Mouse (Mus musculus) G1E (cell line): ENCODE data around the gene Cep57l1. TPM values are rescaled to one million over a fixed set of nuclear protein-coding genes. Genes with fewer than 3 reads are reported as not detected.

Experiments
- ATAC-seq: 2 replicates; pipeline ENCODE4 v1.8.0; 2016; ENCODE audit warnings: mild to moderate bottlenecking; ENCODE audit not compliant: insufficient number of reproducible peaks, poor library complexity, low FRiP score, severe bottlenecking; ENCODE audit errors: extremely low read depth
- DNase-seq: peaks from one replicate; pipeline ENCODE4 v3.0.0; 2012; ENCODE audit warnings: low spot score
- H3K27me3 ChIP-seq: 2 replicates; pipeline ENCODE4 v1.6.1; 2012; ENCODE audit warnings: mild to moderate bottlenecking, low read length, inconsistent platforms; ENCODE audit not compliant: insufficient read depth
- H3K36me3 ChIP-seq: replicated peaks from 2 replicates; pipeline ENCODE3; 2012; ENCODE audit warnings: mild to moderate bottlenecking, inconsistent platforms
- H3K4me1 ChIP-seq: 2 replicates; pipeline ENCODE4 v1.6.1; 2012; ENCODE audit warnings: low read depth, low read length, inconsistent platforms, mixed read lengths; ENCODE audit not compliant: insufficient read depth
- H3K4me3 ChIP-seq: 2 replicates; pipeline ENCODE4 v1.5.1; 2012; ENCODE audit warnings: low read depth, mild to moderate bottlenecking, inconsistent platforms, low read length, moderate library complexity, mixed read lengths
- H3K9me3 ChIP-seq: replicated peaks from 2 replicates; pipeline ENCODE4 v1.6.1; 2012; ENCODE audit warnings: inconsistent platforms
- CTCF ChIP-seq: IDR thresholded peaks from 2 replicates; pipeline ENCODE4 v1.5.1; 2012; ENCODE audit warnings: low read depth, low read length, inconsistent platforms, mixed read lengths
- GATA1 ChIP-seq: IDR thresholded peaks from 2 replicates; pipeline ENCODE4 v1.6.1; 2012; ENCODE audit warnings: borderline replicate concordance, low read length, inconsistent platforms, mixed read lengths
- GATA2 ChIP-seq: IDR thresholded peaks from 2 replicates; pipeline ENCODE4 v1.6.1; 2012; ENCODE audit warnings: low read depth, low read length, inconsistent platforms, borderline replicate concordance
- POLR2AphosphoS5 ChIP-seq: IDR thresholded peaks from 2 replicates; pipeline ENCODE4 v1.6.1; 2012; ENCODE audit warnings: low read depth, low read length, inconsistent platforms; ENCODE audit not compliant: insufficient replicate concordance
- TAL1 ChIP-seq: conservative IDR thresholded peaks from 2 replicates; pipeline ENCODE4 v1.6.1; 2012; ENCODE audit warnings: low read depth, low read length, inconsistent platforms, mixed read lengths
- polyA plus RNA-seq: library from polyadenylated mRNA; stranded (reverse); fragments of >175 nt; gene quantifications from 2 replicates; pipeline ENCODE4 v1.2.3, GENCODE M21; 2012
- total RNA-seq, 2 experiments: library from RNA; stranded (forward) in 1 of 2; stranded (reverse) in 1 of 2; fragments of 200-1000 nt in 1 of 2; fragments of >200 nt in 1 of 2; fragmentation: Nextera tagmentation in 1 of 2; gene quantifications; 2 replicates each; pipeline ENCODE4 v1.2.3; 2014 to 2017

Cep57l1 gene
- total and polyA plus RNA-seq, 3 experiments: 2.5 to 90.5 (median 38.4) TPM

- ATAC-seq (peak; percentile 28; the same call in 1 of the 2 replicates), DNase-seq (peak; percentile 39)
- Histone ChIP-seq H3K4me3 (no peak overlapping the region), H3K27me3 (no peaks in the 10 kb centered on the region), H3K4me1 (peaks cover 42% of the 10 kb centered on the region), H3K9me3 (no peaks in the 10 kb centered on the region), H3K36me3 (no peaks in the 10 kb centered on the region)
- no peak for TF ChIP-seq GATA1
- TF ChIP-seq CTCF: peak; percentile 48
These were observed 21.3 kb upstream of the Cep57l1 start for GRCm38 (mm10) chr10:41830851-41831522.

- Histone ChIP-seq H3K4me3 (no peak overlapping the region), H3K36me3 (no peaks in the 10 kb centered on the region), H3K27me3 (no peaks in the 10 kb centered on the region), H3K4me1 (peaks cover 44% of the 10 kb centered on the region), H3K9me3 (no peaks in the 10 kb centered on the region)
- ATAC-seq: no peak
- no peak for DNase-seq
- no peak for TF ChIP-seq GATA2
- no peak for TF ChIP-seq POLR2AphosphoS5
- no peak for TF ChIP-seq GATA1
- no peak for TF ChIP-seq CTCF
- TF ChIP-seq TAL1: no peak
These were observed 20.8 kb upstream of the Cep57l1 start for GRCm38 (mm10) chr10:41830445-41830844.

DNA sequence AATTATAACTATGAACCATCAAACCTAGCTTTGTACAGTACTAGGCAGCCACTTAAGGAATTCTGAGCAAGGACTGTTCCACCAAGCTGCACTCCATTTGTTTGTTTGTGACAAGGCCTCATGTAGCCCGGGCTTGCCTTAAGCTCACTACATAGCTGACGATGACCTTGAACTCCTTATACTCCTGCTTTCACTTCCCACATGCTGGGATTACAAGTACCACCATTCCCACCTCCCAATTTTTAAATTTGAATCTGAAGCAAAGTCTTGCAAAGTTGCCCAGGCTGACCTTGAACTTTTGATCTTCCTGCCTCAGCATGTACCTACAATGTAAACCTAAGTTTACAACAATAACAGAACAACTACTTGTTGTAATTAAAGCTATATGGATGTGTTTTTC, 20.3 kb upstream of the Cep57l1 start:
- no peak for TF ChIP-seq GATA1

DNA sequence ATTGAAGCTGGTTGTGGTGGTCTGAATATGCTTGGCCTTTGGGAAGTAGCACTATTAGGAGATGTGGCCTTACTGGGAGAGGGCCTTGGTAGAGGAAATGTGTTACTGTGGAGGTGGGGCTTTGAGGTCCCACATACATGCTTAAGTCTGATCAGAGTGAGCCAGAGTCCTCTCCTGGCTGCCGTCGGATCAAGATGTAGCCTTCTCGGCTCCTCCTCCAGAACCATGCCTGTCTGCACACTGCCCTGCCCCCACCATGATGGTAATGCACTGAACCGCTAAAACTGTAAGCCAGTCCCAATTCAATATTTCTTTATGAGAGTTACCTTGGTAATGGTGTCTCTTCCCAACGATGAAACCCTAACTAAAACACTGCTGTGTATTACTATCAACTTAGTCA, 19.5 kb upstream of the Cep57l1 start:
- Histone ChIP-seq H3K4me3 (no peak overlapping the region), H3K9me3 (no peaks in the 10 kb centered on the region), H3K4me1 (peaks cover 44% of the 10 kb centered on the region), H3K36me3 (no peaks in the 10 kb centered on the region), H3K27me3 (no peaks in the 10 kb centered on the region)
- ATAC-seq: no peak
- DNase-seq: no peak
- no peak for TF ChIP-seq TAL1
- TF ChIP-seq GATA2: no peak
- TF ChIP-seq GATA1: no peak
- TF ChIP-seq POLR2AphosphoS5: no peak
- TF ChIP-seq CTCF: no peak

More for the DNA sequence above, 20.3 kb upstream of the Cep57l1 start:
- Histone ChIP-seq H3K4me1 (peaks cover 44% of the 10 kb centered on the region), H3K4me3 (no peak overlapping the region), H3K9me3 (no peaks in the 10 kb centered on the region), H3K36me3 (no peaks in the 10 kb centered on the region), H3K27me3 (no peaks in the 10 kb centered on the region)
- ATAC-seq (no peak), DNase-seq (no peak)

DNA sequence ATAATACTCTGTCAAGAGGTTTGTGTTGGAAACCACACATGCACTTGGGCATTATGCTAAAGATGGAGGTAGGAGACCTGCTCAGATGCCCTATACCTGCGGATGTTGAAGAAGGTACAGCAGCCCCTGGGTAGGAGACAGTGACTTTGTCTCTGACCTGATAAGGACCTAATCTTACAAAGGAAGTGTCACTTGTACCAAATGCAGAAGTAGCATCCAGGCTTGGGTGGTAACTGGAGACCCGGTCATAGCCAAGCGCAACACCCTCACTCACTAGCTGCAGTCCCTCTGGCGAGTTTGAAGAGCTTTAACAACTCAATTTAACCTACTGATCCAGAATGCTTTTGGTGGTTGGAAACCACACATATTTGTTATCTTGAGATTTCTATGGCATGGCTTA, 18.1 kb upstream of the Cep57l1 start:
- TF ChIP-seq GATA2: no peak
- no peak for TF ChIP-seq CTCF
- TF ChIP-seq GATA1: no peak
- TF ChIP-seq TAL1: no peak
- TF ChIP-seq POLR2AphosphoS5: no peak
- no peak overlapping the region for H3K4me3 ChIP-seq
- DNase-seq: no peak
- no peaks in the 10 kb centered on the region for H3K27me3 ChIP-seq
- H3K36me3 ChIP-seq: peaks cover 2% of the 10 kb centered on the region
- no peak for ATAC-seq
- no peaks in the 10 kb centered on the region for H3K9me3 ChIP-seq
- H3K4me1 ChIP-seq: peaks cover 36% of the 10 kb centered on the region

DNA sequence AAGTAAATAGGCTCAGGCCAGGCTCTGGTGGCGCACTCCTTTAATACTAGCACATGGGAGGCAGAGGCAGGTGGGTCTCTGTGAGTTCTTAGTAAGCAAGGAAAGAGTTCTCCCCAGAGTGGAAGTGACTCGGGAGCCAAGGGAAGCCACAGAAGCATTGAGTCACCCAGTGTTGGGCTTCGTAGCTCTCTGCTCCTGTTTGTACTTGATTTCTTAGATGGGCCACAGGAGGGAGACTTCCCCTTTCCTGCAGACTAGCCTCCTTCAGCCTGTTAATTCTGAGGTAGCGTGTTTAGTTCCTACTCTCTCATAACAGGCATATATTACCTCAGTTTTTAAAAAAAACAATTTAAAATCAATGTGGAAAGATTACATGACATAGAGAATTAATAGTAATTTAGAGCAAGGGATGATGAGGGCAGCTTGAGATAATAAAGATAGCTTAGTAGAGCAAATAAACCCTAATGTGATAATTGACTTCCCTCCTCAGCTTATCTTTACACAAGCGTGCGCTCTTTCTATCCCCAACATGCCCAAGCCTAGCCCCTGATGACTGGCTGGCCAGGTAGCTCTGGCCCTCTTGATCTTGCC, 16.9 kb upstream of the Cep57l1 start:
- Histone ChIP-seq H3K27me3 (no peaks in the 10 kb centered on the region), H3K4me1 (peaks cover 31% of the 10 kb centered on the region), H3K4me3 (no peak overlapping the region), H3K9me3 (no peaks in the 10 kb centered on the region), H3K36me3 (peaks cover 2% of the 10 kb centered on the region)
- ATAC-seq (no peak), DNase-seq (peak; percentile 34)
- TF ChIP-seq GATA2: no peak
- no peak for TF ChIP-seq TAL1
- no peak for TF ChIP-seq CTCF
- no peak for TF ChIP-seq POLR2AphosphoS5
- TF ChIP-seq GATA1: no peak

- Histone ChIP-seq H3K4me1 (peaks cover 25% of the 10 kb centered on the region), H3K27me3 (no peaks in the 10 kb centered on the region), H3K36me3 (peaks cover 2% of the 10 kb centered on the region), H3K9me3 (no peaks in the 10 kb centered on the region), H3K4me3 (no peak overlapping the region)
- DNase-seq (no peak), ATAC-seq (no peak)
- TF ChIP-seq CTCF (no peak), GATA2 (no peak), POLR2AphosphoS5 (no peak), GATA1 (no peak), TAL1 (no peak)
These were observed 16.3 kb upstream of the Cep57l1 start for GRCm38 (mm10) chr10:41825996-41826395.
